Mouse (Mus musculus) c-Kit-positive CD71-negative TER-119-negative erythroid progenitor cells, embryonic 14.5 days (primary cell): ENCODE results near the gene Glra1.
A peak's percentile ranks its signal among the peaks of the same experiment; 100 is the strongest.
"Not testable (repeated sequence)": the region's sequence is repeated elsewhere in the genome, so short reads cannot be mapped to it uniquely, and the experiment has no call there.

Experiments used
- DNase-seq: peaks from one replicate; pipeline ENCODE4 v3.0.0-alpha.2; 2013; ENCODE audit warnings: low read depth

The Glra1 gene

DNA sequence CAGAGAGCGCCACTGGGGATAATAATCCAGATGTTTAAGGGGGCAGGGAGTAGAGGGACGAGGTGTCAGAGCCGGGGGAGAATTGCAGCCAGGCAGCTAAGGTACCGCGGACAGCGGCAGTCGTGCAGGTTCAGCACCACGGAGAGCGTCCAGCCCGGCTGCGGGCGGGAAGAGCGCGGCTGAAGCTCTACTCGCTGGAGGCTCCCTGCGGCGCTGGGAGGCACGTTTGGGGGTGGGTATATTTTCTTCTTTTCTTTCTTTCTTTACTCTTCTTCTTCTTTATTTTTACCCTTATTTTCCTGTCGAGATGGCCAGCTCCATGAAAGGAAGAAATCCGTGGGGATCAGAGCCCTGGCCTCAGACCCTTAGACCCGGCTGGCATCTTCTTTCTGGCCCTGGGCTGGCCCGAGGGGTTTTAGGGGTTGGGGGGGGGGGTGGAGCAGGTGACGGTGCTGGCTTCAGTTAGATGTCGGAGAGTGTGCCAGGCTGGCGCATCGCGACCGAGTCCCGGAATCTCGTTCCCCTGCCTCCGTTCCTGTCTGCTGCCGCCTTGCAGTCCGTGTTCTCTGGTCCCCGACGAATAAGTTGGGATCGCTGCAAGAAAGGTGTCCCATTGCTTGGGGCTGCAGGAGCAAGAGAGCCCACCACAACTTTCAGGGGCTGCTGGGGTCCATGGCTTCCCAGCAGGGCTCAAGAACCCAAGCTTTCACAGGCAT is at the start of gene Glra1:
Gene Glra1, minus strand, starts transcription at position 391 of the 716 bp plus-strand sequence.
- peak; percentile 56 for DNase-seq

DNA sequence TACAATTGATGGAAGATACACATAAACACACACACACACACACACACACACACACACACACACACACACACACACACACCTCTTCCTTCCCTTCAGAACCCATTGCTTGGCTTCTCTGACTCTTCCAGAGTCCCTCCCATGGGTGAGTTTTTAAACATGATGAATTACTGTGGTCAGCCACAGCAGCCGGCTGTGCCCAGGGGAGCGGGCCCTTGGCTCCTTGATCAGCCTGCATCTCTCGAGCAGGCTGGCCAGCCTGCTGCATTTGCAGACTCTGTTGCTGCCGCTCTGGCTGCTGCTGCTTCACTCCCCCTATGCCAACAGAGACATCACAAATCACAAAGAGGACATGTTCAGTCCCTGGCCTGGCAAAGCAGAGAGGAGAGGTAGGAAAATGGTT is 29.0 kb upstream of the Glra1 start:
- no peak for DNase-seq

DNA sequence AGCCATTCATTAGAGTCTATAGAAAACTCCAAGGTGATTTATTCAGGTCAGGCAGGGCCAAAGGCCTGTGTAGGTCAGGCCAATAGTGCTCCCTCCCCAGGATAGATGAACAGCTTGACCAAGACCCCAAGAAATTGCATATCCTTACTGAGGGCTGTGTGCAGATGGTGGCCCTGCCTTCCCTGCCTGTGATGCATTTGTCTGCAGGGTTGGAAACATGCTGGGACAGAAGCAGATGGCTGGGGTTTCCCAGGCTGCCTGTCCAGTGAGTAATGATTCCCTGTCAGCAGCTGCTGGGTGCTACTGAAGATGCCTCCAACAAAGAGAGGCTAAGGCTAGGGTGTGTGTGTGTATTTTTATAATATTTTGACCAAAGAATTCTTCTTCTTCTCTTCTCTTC is 25.9 kb upstream of the Glra1 start:
- DNase-seq: no peak

DNA sequence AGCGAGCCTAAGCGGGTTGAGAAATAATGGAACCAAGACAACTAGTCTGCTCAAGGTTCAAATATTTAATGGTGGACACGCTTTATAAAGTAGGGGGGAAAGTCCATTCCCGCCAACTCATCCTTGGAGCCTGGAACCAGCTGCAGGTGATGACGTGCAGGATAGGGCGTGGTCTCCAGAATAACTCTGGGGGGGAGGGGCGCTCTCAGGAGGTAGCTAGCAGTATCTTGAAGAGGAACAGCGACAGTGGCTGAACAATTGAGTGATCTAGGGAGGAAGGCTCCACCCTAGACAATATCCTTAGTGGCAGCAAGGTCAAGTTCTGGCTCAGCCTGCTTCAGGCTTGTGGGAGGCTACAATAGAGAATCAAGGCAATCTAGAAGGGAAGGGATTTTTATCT is 6.6 kb upstream of the Glra1 start:
- not testable (repeated sequence) for DNase-seq

DNA sequence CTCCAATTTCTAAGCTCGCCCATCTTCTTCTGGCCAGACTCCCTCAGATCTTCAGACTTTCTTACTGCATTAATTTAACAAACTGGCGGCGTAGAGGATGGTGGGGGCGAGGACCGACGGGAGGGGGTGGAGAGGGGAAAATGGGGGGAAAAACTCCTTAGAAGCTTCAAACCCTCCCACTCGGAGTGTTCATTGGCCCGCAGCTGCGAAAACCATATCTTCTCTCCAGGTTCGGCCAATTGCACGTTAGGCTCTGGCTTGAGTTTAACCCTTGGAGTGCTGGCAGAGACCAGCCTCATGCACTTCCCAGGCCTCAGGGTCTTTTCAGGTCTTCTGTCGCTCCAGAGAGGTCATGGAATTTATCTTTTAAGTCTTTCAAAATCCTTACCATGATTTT is 524 bp upstream of the Glra1 start:
- no peak for DNase-seq

DNA sequence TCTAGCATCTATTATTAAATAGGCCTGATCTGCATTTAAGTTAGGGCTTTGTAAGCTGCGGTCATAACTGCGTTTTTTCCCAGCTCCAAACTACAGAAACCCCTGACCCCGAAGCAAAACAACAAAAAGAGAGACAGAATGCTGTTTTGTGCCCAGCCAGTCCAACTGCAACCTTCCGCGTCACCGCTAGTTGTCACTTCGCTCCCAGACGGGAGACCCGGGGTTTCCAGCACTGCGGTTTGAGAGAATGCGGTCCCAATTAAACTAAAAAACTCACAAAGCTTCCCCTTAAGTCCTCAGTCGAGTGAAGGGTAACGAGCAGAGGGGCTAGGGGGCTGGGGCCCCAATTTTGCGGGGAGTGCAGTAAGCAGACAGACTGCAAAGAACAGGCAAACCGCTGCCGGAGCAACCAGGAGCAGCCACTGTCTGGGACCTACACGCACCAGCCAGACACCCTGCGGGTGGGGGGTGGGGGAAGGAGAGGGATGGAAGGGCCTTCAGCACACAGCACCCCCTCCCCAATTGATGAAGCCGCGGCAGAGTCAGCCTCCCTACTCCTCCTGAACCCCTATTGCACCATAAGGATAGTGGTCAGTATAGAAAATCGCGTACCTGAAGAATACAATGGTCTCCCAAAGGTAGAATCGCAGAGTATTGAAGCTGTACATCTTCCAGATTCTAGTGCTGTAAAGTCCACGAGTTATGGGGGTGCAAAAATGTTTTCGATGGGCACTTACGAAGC is 761 bp downstream of the Glra1 start:
- no peak for DNase-seq

DNA sequence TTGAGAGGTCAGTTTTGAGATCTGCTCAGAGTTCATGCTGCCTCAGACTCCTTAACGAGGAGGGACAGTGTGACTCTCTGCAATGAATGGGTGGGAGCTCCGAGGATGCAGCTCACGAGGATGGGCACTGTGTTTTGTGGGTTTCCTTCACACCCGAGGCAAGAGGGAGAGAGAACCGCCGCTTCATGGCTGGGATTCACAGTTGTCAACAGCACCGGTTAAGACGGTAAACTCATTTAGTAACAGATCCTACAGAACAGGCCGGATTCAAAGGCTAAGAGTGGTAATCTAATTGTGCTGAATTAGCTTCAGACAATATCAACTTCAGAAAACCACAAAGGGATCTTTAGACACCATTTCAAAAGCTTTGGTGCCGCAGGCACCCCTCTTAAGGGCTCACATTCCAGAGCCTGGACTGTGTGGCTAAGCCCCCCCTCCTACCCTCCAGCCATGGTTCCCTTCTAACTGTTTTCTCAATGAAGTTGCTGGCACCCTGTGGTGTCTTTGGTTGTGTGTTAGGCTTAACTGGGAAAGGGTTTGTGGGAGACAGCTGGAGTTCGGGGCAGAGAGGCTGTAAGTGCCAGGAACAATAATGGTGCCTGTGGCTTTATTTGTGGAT is 6.4 kb downstream of the Glra1 start:
- DNase-seq: no peak

DNA sequence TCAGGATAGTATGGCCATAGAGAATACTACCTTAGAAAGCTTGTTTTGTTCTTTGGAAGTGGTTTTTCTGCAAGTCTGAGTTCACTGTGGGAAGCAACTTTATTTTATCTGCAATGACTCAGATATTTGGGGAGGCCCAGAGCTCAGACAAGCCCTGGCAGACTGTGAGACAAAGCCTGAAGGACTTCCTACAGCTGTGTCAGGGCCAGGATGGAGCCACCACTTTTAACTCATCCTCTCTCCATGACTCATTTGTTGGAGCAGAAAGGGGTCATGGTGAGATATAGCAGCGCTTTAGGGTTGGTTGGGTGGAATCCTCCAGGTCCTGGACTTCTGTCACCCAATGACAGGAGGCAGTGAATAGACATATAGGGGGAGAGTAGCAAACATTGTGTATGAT is 12.3 kb downstream of the Glra1 start:
- no peak for DNase-seq

DNA sequence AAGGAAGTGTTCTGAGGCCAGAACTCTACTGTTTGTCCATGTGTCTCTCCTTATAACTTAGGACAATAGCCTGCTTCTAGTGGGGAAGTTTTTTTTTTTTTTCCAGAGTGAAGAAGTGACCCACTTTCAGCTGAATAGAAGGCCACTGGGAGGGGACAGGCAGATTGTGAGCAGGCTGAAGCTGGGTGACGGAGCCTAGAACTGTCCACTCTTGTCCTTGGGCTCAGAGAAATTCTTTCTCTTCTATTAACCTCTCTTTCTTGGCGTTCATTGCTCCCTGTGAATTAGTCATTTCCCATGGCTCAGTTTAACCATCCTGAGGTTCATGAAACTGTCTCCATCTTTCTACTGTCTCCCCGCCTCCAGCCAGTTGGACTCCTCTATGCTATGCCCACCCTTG is 13.6 kb downstream of the Glra1 start:
- no peak for DNase-seq

DNA sequence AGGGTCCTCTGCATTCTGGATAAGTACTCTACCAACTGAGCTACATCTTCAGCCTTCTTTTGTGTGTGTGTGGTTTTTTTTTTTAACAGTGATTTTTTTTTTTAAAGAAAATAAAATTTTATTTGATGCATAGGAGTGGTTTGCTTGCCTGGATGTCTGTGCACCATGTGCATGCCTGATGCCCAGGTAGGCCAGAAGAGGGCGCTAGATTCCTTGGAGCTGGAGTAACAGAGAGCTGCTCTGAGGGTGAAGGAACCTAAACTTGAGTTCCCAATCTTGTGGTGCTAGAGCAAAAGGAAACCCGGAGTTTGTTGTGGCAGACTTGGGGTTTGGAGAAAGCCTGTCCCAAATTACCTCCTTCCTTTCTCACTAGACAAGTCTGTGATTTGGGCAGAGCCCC is 16.8 kb downstream of the Glra1 start:
- DNase-seq: no peak

DNA sequence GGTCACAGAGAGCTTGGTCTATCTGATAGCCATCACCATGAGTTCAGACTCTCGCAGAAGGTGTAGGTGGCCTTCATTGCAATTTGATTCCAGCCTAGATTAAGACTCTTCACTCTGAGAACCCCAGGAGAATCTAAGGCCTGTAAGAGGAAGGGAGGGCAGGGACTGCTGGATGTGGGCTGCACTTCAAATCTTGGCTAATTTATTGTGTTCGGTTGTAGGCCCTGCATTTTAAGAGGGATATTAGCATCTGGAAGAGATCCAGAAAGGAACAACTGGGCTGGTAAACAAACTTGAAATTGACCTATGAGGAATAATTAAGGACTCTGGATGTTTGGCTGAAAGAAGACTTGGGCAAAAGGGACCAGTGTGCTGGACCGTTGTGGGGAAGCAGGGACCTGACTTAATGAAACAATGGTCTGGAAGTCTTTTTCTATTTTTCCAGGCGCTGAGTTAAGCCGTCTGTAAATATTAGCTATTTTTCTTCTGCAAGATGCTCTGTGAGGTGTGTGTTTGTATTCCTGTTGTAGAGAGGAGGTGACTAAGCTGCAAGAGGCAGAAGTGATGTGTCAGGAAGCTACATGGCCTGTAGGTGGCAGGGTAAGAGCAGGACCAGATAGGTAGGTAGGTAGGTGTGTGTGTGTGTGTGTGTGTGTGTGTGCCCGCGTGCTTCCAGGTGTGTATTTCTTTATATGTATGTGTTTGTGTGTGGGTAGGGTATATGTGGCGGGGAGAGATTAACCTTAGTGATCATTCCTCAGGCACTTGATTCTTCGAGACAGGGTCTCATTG is 18.4 kb downstream of the Glra1 start:
- DNase-seq: no peak

DNA sequence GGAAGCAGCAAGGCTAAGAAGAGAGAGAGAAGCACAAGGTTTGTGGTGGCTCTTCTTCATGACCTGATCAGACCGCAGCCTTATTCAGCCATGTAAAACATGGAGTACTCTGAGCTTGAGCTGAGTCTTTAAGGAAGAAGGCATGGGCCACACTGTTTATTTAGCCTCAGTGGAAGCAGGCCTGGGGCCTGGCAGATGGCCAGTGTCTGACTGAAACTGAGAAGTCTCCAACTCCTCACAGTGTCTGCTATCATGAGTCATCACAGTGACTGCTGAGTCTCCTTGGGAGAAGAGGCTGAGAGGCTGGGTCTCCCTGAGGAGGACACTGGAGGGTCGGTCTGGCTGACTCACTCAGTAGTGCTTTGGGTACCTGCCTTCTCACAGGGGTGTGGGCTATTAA is 33.6 kb downstream of the Glra1 start:
- DNase-seq: no peak

DNA sequence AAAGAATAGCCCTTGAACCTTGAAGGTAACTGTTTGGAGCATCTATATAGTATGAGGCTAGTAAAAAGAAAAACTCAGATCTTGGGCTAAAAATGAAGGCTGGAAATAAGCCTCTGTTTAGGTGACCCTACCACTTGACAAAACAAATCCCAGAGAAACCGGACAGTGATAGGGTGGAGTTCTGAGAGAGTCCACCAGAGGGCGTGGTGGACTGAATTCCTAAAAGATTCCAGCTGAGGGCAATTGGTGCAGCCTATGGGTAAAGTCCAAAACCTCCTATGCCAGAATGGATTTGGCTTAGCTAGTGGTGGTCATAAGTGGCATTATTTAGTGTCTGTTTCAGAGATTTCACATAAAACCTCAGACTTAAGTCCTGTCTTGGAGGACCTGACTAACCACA is 36.9 kb downstream of the Glra1 start:
- peak; percentile 8 for DNase-seq

DNA sequence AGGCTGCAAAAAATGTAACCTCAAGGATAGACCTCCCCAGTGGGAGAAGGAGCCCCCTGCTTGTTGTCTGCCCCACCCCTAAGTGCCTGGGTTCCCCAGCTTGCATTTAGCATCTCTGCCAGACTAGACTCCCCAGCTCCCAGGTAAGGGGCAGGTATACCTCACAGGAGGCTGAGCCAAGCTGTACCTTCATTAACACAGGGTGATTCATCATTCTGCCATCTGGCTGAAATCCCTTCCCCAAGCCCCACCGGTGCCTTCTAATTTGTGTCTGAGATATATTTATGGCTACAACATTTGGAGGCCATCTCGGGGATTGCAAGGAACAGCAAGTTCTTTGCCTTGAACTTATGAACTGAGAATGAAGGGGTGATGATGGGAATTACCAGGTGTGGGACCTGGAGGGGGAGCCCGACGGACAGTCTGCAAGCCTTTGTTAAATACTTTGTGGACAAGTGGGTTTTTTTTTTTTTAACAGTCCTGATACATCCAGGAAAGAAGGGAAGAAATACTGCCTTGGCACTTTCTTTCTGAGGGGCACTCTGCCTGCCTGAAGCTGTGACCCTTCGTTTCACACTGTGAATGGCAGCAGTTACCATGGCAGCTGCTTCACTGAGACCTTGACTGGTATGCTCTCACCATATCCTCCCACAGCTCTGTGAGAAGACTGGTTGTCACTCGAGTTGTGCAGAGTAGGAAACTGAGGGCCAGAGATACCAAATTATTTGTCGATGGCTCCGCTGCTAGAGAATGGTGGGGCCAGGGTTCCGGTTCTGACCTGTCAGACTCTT is 41.5 kb downstream of the Glra1 start:
- DNase-seq: no peak

DNA sequence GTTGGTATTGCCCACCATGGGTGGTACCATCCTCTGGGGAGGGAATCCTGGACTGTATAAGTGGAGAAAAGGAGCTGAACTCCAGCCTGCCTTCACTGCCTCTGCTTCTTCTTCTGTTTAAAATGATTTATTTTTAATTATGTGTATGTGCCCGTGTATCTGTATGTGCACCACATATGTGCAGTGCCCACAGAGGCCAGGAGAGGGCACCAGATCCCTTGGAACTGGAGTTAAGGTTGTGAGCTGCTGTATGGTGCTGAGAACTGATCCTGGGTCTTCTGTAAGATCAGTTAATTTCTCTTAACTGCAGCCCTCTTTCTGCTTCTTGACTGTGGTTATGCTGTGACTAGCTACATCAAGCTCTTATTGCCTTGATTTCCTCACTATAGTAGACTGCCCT is 62.3 kb downstream of the Glra1 start:
- no peak for DNase-seq

DNA sequence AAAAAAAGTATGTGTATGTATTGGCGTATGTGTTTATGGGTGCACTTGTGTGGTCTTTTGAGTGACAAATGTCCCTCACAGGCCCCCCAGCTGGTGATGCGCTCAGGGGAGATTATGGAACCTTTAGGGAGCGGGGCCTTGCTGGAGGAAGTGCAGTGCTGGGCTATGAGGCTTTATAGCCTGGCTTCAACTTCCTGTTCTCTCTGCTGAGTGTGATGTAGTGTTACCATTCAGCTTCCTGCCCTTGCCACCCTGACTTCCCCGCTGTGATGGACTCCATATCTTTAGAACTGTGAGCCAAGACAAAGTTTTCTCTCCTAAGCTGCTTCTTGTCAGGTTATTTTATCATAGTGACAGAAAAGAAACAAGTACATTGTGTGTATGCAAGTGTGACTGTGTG is 65.3 kb downstream of the Glra1 start:
- no peak for DNase-seq

DNA sequence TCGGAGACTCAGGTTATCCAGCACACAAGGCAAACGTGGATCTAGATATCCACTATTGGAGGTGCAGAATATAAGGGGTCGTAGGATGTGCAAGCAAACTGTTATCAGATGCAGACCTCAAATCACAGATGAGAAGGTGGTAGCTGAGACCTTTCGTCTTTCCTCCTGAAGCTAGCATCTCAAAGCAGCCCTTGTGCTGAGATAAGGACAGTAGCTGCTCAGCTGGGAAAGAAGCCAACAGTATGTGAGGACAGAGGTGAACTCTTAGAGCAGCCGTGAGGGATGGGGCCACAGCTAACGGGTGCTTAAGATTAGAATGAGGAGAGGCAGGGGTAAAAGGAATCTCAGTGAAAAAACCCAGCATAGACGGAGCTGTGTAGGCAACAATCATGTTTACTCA is 65.9 kb downstream of the Glra1 start:
- no peak for DNase-seq

DNA sequence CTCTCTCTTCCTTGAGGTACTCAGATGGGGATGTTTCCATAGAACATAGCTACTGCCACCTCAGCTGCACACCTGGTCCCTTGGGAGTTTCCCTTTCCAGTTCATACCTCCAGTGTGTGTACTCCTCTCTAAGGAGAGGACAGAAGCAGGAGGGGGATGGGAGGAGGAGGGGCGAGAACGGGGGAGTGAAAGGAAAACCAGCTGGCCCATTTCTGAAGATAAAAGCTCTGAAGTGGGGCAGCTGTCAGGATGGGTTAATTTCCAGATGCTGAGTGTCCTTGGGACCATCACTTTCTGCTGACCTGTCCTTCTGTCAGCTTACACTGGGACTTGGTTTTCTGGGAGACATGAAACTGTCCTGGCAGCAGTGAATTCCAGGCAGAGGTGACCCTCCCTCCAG is 73.2 kb downstream of the Glra1 start:
- DNase-seq: no peak

DNA sequence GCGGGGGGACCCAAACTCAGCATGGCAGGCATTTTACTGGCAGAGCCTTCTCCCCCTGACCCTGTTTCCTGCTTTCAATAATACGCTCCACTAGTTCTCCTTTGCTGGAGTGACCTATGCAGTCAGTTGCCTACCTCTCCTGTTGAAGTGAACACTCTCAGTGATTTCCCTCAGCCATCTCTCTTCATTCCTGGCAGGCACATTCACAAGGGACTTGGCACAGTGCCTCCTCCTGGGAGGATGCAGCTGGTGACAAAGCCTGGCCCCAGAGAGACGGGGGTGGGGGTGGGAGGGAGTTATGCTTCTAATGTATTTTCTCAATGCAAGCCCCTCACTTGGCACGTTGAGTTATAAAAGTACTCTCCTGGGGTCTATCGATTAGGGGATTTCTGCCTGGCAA is 74.6 kb downstream of the Glra1 start:
- no peak for DNase-seq

DNA sequence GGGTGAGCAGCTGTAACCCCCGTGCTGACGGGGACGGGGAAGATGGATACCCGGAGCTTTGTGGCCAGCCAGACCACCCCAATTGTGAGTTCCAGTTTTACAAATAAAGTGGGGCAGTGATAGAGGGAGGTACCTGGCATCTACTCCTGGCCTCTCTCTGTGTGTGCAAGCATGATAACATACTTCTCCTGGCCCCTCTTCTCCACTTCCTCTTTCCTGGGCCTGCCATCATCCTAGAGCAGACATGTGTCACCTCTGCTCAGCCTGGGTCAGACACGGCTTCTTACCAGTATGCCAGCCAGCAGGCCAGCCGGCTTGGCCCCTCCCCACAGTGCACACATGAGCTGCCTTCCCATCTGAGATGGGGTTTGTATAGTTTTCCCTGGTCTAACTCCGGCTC is 77.3 kb downstream of the Glra1 start:
- DNase-seq: peak; percentile 8

DNA sequence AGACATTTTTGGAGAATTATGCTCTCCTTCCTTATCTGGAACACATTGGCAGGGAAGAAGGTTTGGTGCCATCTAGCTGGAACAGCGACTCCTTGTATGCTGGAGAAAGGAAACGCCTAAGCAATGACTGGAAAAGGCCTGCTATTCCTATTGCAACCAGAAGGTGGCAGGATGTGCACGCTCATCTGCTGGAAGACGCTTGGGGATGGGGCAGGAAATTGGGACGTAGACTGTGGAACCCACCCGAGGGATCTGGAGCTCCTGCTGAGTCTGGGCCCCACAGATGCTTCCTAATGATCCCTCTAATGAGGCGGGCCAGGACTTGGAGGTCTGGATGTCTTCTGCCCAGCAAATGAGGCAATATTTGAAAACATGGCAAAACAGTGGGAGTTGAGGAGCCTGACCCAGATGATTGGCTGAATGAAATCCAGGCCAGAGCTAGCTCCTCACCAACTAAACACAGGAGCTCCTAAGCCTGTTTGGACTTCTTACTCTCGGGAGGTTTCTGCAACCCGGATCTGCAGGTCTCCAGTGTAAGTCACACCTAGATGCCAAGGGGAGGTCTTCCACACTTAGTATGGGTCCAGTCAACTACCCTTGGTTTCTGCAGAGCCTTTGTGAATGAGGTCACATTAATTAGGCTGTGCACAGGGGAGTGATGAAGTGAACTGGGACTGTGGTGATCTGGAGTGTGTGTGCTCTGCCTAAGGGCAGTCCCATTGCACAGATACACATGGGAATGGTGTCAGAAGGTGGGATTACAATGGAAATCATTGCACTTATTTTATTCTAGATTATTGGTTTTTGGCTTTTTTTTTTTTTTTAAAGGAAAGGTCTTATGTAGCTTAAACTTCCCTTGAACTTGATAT is 89.0 kb downstream of the Glra1 start:
- DNase-seq: peak; percentile 34
